Mouse (Mus musculus) thymus, adult 2 months (tissue): ENCODE results near the gene Igsf3.

Experiments
- CTCF ChIP-seq: fragments of 200-500 bp; IDR thresholded peaks from 2 replicates; pipeline ENCODE4 v1.5.1; 2012; ENCODE audit warnings: mild to moderate bottlenecking, control low read depth, low read length, moderate library complexity, borderline replicate concordance; ENCODE audit not compliant: control insufficient read depth, poor library complexity, insufficient read depth; ENCODE audit errors: extremely low read depth
- POLR2A ChIP-seq: fragments of 200-500 bp; IDR thresholded peaks from 2 replicates; pipeline ENCODE4 v1.6.1; 2012; ENCODE audit warnings: mild to moderate bottlenecking, low read length, control low read depth, moderate library complexity; ENCODE audit not compliant: control insufficient read depth, poor library complexity, insufficient read depth; ENCODE audit errors: extremely low read depth

DNA sequence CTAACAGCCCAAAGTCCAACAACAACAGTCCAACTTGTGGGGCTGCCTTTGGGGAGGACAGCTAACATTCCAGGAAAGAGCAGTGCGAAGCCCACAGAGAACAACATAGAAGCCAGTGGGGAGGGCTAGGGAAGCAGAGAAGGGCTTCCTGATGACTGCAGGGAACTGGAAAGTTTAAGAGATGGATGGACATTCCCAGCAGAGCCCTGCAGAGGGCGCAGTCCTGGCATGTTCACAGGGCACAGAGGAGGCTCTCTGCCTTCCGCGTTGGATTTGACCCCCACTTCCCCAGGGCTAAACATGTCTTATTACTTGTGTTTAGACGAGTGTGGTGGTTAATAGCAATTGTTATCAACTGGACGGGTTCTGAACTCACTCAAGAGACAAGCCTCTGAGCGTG, 111.3 kb downstream of the Igsf3 start:
- TF ChIP-seq CTCF (no peak), POLR2A (no peak)
